Mouse (Mus musculus) layer of hippocampus, postnatal 25 days (tissue): ENCODE measurements at regions not wholly inside any gene's neighbourhood (a gene's known extent, or its start where the extent isn't known, plus 50 kb on each side); places are given as distances from the start of the nearest gene placed in this dataset.

Experiments used
- DNase-seq, 2 experiments: peaks; one replicate each; pipeline ENCODE4 v3.0.0; 2022; ENCODE audit warnings: mixed read lengths in 2 of 2, low spot score in 1 of 2; ENCODE audit errors: extremely low spot score in 1 of 2

DNA sequence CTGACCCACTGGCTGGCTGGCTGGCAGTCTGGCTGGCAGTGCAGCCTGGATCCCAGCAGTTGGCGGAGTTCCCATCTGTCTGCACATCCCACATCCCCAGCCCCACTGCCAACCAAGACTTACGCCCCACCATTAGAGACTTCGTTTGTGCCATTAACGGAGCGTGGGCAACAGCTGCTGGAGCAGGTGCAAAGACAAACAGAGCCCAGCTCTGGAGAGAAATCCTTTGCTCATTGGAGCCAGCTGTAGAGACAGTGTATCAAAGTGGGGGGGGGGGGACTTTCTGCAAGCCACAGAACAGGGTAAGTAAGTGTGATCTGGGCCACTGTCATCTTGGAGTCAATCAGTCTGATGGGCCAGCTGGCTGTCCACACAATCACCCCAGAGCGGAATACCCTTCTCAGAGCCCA lies 52.3 kb downstream of the Rplp1 start:
- peak in 1 of 2 experiments; percentile 59 for DNase-seq

DNA sequence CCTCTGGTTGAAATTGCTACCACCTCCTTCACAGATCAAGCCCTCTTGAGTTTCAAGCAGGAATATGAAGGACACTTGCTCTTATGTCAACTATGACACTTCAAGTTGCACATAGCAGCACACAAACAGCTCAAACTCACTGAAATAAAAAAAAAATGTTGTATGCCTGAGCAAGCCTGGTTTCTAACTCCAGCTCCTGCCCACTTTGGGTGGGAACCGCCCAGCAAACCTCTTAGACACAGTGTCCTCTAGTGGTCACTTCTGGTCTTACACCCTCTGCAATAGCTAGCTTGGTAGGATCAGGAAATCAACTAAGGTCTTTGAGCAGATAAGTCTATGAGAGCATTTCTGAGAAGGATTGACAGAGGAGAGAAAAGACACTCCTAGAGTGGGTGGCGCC lies 54.2 kb downstream of the Rplp1 start:
- peak in 1 of 2 experiments; percentile 75 for DNase-seq

DNA sequence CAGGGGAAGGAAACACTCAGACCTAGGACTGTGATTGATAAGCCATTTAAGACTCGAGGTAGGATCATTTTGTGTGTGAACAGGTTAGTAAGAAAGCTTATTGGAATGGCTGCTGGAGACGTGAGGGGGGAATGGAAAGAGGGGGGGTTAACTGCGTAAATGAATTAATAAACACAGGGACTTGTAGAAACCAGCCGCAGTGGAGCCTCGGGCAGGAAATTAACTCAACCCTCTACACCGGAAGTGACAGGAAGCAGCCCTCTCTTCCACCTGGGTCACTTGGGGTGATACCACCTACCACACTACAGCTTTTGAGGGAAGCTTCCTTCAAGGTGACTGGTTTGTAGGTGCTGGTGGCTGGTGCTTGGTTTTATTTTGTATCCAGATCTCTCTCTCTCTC lies 54.9 kb downstream of the Rplp1 start:
- no peak for DNase-seq

DNA sequence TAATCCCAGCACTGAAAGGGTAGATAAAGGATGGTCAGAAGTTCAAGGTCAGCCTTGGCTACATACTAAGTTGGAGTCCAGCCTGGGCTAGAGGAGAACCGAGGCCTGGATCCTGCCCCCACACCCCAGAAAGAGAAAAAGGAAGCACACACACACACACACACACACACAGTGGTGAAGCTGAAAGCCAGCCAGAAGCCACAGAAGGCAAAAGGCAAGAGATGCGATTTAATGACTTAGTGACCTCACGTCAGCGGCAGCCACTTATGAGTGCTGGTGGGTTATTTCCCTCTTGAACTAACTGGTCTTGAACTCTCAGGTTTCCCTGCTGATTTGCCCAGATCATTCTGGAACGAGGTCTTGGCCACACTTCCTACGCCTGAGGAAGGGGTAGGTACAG lies 56.5 kb downstream of the Rplp1 start:
- DNase-seq: no peak

DNA sequence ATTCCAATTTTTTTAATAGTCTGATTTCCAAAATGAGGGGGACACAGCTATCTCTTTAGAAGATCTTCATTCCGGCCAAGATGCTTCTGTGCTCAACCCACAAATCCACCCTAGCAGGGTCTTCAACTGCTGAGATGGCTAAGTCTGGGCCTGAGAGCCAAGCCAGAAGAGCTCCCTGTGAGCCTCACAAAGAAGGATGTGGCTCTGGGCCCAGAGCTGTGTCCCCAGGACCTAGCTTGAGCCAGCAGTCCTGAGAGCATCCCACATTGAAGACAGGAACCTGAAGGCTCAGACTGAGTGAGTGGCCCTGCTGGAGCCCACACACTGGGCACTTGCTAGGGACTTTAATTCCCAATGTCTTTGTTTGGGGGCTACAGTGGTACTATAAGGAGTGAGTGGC lies 57.7 kb downstream of the Rplp1 start:
- no peak for DNase-seq

DNA sequence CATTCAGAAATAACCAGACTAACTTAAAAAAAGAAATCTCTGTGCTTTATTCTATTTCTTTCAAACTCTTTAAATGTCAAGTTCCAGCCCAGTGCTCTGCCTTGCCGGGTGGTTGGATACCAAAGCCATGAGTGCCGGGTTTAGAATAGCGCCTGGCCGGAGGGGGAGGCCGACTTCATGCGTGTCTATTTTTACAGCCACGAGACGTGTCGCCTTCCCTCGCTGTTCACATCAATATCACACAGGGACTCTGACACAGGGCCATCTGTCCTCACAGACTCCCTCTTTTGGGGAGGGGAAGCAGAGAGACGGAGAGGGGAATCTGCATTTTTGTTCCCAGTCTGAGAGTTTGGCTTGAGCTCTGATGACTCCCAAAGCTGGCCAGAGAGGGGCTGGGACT lies 58.7 kb downstream of the Rplp1 start:
- no peak for DNase-seq

DNA sequence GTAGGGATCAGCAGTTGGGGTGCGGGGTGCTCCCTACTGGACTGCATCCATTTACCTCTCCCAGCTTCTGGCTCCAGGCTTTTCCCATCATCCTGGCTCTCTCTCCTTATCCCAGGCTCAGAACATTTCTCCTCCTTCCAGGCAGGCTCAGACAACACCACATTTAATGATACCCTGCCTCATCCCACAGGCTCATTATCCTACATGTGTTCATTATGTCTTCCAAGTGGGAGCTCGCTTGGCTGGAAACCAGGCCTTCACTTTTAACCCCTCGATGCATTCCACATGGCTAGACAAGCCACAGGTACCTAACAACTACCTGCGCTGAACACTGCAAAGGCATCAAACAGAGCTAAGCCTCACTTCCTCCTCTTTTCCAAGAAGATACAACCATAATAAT lies 60.5 kb downstream of the Rplp1 start:
- DNase-seq: no peak

DNA sequence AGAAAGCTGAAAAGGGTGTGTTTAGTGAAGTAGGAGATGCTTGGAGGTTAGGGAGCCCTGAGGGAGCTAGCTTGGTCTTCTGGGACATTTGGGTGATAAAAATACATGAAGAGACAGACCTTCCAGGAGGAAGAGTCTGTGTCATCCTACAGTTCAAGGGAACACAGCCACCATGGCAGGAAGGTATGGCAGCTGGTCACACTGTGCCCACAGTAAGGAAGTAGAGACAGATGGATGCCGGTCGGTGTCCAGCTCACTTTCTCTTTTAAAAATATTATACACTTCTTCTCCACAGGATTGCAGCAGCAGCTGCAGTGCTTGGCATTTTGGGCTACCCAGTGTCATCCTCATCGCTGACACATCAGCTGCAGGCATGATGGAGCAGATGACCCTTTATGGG lies 63.0 kb downstream of the Rplp1 start:
- no peak for DNase-seq

DNA sequence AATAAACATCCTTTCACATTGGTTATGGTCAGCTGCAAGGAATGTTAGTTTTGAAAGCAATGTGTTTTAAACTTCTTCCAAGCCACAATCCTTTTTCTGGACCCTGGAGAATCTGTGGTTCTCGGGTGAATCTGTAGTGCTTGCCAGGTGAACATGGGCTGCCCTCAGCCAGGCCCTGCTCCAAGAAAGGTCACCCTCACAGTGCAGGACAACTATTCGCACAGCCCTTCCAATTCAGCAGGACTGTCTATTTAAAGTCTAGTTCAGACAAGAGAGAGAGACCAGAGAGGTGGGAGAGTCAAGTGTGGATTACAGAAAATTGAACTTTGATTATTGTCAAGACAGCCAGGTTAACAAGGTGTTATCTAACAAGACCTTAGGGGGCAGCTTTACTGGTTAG lies 65.9 kb downstream of the Rplp1 start:
- DNase-seq: no peak

DNA sequence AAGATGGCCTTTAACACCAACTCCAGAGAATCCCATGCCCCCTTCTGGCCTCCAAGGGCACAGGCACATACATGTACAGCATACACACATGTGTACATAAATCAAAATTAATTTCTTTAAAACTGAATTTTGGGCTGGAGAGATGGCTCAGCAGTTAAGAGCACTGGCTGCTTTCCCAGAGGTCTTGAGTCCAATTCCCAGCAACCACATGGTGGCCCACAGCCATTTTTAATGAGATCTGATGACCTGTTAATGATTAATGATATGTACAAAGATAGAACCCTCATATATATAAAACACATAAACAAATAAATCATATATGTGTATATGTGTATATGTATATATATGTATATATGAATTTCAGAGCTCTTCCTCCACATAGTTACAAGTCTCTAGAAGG lies 66.8 kb downstream of the Rplp1 start:
- DNase-seq: no peak

DNA sequence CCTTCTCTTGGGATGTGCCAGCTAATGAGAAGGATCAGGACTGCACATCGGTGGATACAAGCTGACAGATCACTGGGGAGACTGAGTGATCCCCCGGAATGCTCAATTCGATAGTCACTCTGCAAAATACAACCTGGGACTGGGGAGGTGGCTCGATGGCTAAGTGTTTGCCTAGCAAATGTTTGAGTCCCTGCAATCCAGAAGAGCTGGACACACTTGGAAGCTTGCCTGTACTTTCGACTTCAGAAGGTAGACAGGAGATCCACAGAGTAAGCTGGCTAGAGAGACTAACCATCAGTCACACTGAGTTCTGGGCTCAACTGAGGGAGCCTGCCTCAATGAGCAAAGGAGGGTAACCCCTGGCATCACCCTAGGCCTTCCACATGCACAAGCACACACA lies 69.7 kb downstream of the Rplp1 start:
- no peak for DNase-seq

DNA sequence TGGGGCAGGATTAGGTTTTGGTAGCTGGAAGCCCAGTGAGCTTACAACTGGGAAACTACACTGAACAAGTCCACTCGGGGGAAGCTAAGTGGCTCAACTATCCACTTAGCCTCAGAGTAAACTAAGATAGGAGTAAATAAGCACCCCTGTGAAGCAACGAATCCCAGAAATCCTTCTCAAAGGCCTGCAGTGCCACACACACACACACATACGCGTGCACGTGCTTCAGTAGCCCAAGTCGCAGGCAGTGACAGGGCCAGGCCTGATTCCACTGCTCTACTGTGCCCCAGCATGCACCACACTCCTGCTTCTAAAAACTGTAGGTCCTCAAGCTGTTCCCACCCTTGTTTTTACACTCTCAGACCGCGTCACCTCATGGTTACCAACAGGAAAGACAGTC lies 70.2 kb downstream of the Rplp1 start:
- no peak for DNase-seq

DNA sequence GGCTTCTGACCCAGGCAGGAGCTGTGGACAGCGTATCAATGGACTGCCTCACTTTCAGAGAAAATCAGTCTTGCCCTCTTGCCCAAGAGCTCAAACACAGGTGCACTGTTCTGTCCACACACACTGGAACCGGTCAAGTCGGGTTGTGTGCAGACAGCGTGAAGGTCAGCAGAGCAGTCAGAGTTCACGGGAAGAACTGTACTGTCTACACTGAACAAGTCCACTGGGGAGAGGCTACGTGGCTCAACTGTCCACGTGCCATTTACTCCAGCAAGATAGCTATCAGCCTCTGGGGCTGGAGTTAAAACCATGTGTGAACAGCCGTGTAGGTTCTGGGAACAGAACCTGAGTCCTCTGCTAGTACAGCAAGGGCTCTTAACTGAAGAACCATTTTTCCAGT lies 70.8 kb downstream of the Rplp1 start:
- DNase-seq: no peak

DNA sequence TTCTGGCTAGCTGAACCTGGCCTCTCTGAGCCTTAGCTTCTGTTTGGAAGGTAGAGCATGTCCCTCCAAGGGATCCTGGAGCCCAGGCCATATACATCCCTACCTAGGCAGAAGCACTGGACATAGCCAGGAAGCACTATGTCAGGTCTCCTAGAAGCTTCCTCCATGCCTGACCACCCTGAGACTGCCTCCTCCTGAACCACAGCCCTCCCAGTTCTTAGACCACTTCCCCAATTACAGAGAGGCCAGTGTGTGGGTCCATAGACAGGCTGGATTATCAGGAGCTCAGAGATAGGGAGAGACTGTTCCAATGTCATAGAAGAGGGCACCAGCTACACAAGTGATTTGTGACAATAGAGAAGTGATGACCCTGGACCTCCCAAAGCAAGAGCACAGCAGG lies 72.0 kb downstream of the Rplp1 start:
- DNase-seq: no peak

DNA sequence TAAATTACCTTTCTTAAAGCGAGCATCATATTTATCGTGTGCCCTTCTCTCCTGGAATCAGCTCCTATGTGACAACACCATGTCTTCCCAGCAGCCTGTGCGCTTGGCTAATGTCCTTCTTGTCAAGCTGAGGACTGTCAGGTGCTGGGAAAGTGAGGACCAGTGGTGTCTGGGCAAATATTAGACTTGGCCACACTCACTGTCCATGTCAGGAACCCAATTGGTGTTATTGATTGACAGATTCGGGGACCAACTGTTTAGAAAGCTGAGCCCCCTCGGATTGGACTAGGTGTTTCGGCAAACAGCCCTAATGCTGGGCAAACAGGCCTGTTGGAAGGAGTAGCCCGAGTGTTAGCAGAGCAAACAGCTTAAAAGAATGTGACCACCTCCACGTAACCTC lies 73.1 kb downstream of the Rplp1 start:
- no peak for DNase-seq

DNA sequence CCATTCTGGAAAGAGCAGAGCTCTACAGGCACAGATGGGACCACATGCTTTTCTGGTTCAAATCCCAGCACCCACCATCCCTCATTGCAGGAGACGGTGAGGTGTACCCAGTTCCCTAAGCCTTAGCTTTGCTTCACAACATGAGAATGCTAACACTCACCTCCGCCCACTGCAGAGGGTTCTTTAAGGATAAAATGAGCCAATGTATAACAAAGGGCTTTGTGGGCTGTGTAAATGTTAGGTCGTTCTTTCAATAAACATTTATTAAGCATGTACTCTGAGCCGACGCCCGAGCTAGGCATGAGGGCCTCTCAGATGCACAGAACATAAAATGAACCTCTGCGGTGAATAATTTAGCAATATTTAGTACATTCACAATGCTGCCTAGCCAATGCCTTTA lies 74.0 kb downstream of the Rplp1 start:
- no peak for DNase-seq

DNA sequence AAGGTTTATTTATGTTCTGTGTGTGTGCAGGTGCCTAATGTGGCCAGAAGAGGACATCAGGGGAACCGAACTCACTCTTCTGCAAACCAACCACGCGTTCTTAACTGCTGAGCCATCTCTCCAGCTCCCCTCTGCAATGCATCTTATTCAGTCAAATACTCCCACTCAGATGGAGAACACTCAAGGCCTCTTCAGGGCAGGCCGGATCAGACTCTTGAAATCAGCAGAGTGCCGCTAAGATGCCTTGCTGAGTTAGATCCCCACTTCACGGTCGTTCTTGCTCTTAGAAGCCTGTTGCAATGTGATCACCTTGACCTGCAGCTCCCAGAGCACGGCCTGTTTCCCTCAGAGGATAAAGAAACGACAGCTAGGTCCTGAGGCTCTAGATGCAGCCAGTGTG lies 81.1 kb downstream of the Rplp1 start:
- DNase-seq: no peak

DNA sequence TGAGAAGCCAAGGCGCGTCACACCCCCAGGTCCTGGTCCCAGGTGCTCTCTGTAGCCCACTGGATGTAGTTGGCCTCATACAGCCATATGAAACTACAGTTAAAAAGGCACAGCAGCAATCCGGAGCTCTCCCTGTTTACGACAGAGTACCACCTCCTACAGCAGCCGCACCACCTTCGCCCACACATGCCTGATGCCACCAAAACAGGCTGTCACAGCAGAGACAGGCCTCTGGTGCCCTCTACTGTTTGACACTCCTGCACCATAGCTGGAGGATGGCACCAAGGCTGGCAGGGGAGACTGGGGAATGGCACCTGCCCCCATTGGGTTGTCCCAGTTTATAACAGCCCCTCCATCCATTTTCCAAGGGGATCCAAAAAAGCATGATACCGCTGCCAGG lies 84.1 kb downstream of the Rplp1 start:
- DNase-seq: peak; percentile 74 to 87

DNA sequence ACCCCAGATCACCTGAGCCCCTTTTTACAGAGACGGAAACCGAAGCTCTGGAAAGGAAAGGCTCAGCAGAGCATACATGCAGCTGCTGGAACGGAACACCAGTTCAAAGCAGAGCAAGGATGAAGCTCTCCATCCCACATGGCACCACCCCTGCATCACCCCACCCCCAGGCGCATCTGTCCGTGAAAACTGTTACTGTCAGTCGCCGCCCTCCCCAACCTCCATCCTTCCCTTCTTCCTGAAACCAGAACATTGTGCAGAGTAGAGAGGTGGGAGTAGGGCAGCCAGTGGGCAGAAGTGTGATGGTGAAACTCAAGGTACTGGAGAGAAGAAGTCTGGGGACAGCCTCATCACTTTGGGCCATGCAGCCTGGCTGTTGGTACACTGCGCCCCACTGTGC lies 84.6 kb downstream of the Rplp1 start:
- DNase-seq: peak; percentile 6 to 12

DNA sequence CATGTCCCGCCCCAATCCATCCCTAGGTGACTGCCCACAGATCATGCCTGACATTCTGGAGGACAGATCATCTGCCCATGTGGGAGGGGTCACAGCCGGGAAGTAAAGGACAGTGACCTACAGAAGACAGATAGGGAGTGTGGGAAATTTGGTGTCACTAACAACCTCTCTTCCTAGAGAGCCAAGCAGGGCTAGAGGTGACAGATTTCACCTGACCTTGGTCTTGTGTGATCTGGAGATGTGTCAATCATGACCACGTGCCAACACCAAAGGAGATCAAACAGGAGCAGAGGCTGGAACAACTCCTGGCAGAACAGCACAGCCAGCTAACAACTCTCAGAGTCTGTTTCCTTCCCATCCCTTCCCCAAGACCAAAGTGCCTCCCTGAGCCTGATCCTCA lies 85.0 kb downstream of the Rplp1 start:
- no peak for DNase-seq

DNA sequence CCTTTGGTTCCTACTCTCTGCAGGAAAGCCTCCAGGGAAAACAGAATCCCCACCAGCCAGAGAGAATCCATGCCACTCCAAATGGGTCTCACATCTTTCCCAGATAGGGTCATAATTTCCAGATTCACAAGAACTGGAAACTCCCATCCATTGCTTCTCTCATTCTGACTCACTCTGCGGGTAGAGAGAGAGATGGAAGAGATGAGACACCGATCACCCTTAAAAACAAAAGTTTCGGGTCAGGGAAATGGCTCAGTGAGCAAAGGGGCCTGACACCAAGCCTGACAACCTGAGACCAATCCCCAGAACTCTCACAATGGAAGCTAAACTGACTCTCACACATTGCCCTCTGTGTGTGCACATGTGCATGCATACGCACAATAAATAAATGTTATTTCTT lies 86.6 kb downstream of the Rplp1 start:
- DNase-seq: no peak

DNA sequence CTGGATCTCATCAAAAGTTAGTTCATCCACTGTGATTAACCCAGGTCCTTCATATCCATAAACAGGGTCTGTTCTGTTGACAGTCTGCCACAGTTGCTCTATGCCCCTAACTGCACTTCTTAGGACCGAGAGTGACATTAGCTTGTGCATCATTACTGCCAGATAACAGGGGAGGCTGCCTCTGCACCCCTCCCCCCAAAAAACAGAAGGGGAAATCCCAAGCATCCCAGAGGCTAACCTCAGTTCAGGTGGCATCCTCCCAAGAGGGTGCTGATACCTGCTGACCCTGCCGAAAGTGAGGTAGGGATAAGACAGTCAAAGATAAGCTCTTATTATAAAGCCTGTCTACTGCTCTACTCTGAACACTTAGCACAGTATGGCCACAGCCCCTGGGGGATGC lies 87.3 kb downstream of the Rplp1 start:
- DNase-seq: no peak

DNA sequence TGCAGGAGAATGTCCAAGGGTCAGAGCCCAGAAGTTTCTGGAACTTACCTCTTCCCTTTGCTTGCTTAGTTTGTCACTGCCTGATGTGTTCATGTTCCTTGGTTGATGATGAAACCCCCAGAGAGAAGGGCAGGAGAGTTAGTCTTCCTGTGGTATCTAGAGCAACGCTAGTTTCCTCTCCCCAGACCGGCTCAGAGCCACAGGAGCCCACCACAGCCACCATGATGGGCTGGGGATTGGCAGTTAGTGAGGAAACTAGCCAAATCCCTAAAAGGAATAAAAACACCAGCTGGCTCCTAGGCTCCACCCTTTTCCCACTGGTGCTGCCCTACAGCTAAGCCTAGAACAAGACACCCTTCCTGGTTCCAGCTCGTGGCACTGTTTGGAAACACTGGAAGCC lies 87.9 kb downstream of the Rplp1 start:
- no peak for DNase-seq

DNA sequence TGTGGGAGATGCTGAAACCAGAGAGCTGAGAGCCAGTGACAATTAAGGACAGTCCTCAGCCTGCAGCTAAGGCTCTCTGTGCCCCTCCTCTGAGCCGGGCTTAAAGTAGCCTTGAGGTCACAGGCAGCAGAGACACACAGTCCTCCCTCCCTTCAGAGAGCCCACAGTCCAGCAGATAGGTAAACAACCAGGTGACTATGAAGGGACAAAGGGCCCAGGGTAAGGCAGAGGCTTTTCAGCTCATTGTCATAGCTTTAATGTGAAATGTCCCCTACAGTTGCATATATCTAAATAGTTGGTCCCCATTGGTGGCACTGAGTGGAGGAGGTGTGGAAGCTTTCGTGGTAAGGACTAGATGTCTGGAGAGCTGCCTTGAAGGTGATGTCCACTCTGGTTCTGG lies 88.5 kb downstream of the Rplp1 start:
- no peak for DNase-seq
